Mouse (Mus musculus) monocyte, adult 2 months (primary cell): Measurements from ENCODE around the gene Ccser1.

Experiments used
- DNase-seq, 2 experiments: peaks; one replicate each; pipeline ENCODE4 v3.0.0; 2022; ENCODE audit warnings: low spot score in 2 of 2, low read depth in 1 of 2

The Ccser1 gene

GRCm38 (mm10) chr6:61295535-61295934 is 115.4 kb downstream of the Ccser1 start:
- no peak for DNase-seq

GRCm38 (mm10) chr6:61296188-61297037 is 116.3 kb downstream of the Ccser1 start:
- no peak for DNase-seq

GRCm38 (mm10) chr6:61300441-61300840 is 120.3 kb downstream of the Ccser1 start:
- no peak for DNase-seq

- DNase-seq = no peak
Observed at GRCm38 (mm10) chr6:61300975-61301374, 120.9 kb downstream of the Ccser1 start.

GRCm38 (mm10) chr6:61301631-61302030 is 121.5 kb downstream of the Ccser1 start:
- no peak for DNase-seq

- DNase-seq = no peak
Observed at GRCm38 (mm10) chr6:61311324-61312091, 131.4 kb downstream of the Ccser1 start.

- no peak for DNase-seq
Observed at GRCm38 (mm10) chr6:61315884-61316601, 135.9 kb downstream of the Ccser1 start.

GRCm38 (mm10) chr6:61320842-61321241 is 140.7 kb downstream of the Ccser1 start:
- no peak for DNase-seq

GRCm38 (mm10) chr6:61322328-61322727 is 142.2 kb downstream of the Ccser1 start:
- no peak for DNase-seq

- no peak for DNase-seq
Observed at GRCm38 (mm10) chr6:61326131-61326530, 146.0 kb downstream of the Ccser1 start.

- no peak for DNase-seq
Observed at GRCm38 (mm10) chr6:61328981-61329380, 148.9 kb downstream of the Ccser1 start.

- DNase-seq = no peak
Observed at GRCm38 (mm10) chr6:61329593-61330540, 149.7 kb downstream of the Ccser1 start.

GRCm38 (mm10) chr6:61334466-61334865 is 154.3 kb downstream of the Ccser1 start:
- DNase-seq = no peak

GRCm38 (mm10) chr6:61347045-61347838 is 167.1 kb downstream of the Ccser1 start:
- no peak for DNase-seq

- no peak for DNase-seq
Observed at GRCm38 (mm10) chr6:61363722-61364121, 183.6 kb downstream of the Ccser1 start.

- no peak for DNase-seq
Observed at GRCm38 (mm10) chr6:61382526-61382925, 202.4 kb downstream of the Ccser1 start.

GRCm38 (mm10) chr6:61382991-61383390 is 202.9 kb downstream of the Ccser1 start:
- DNase-seq = no peak

GRCm38 (mm10) chr6:61387046-61387445 is 206.9 kb downstream of the Ccser1 start:
- DNase-seq = no peak

GRCm38 (mm10) chr6:61427490-61427889 is 247.4 kb downstream of the Ccser1 start:
- DNase-seq = no peak
